Mouse (Mus musculus): ENCODE measurements around the gene Tnik. TPM values are rescaled to one million over a fixed set of nuclear protein-coding genes. Genes with fewer than 3 reads are reported as not detected.

Gene Tnik
- polyA plus RNA-seq, 1 experiment from 2014 or later: 20.7 TPM

GRCm38 (mm10) chr3:28562612-28563332 is 299.8 kb downstream of the Tnik start:
- peak; percentile 91 for TF ChIP-seq CTCF (IDR thresholded peaks at IDR 0.05)
- ChIA-PET POLR2A (interaction anchor here (0.7 to 0.9 kb wide), 2 partner anchors 145 to 383 kb away, joined by 3 to 4 read pairs; no protein-coding TSS in a partner anchor), CTCF (interaction anchor here (0.7 to 3.6 kb wide), 8 partner anchors 9 to 188 kb away, joined by 3 to 20 read pairs (median 4); no protein-coding TSS in a partner anchor)
- DNase-seq (ENCODE audit: low read depth, low spot score) (no peak), ATAC-seq (peak; percentile 61)
- in situ Hi-C loops (cut with MboI; ENCODE audit: low pct_unique_long_range_greater_than_20kb): loop anchor here (5.0 to 25.0 kb wide), 2 partner anchors 180 to 400 kb away; no protein-coding TSS in a partner anchor
- no peaks in the 10 kb centered on the region for H3K27me3 ChIP-seq

GRCm38 (mm10) chr3:28564370-28565357 is 301.6 kb downstream of the Tnik start:
- ATAC-seq: no peak
- POLR2A ChIA-PET: no interaction called here
- no peak for DNase-seq (ENCODE audit: low read depth, low spot score)

GRCm38 (mm10) chr3:28577301-28577700 is 314.3 kb downstream of the Tnik start:
- in situ Hi-C loops (cut with MboI; ENCODE audit: low pct_unique_long_range_greater_than_20kb): no loop called here
- CTCF ChIA-PET: interaction anchor here (1.0 to 1.9 kb wide), 3 partner anchors 12 to 169 kb away, joined by 3 to 7 read pairs (median 4); no protein-coding TSS in a partner anchor
- POLR2A ChIA-PET: interaction anchor here (0.6 kb wide), 1 partner anchor 16 kb away, joined by 4 read pairs; no protein-coding TSS in a partner anchor
- no peaks in the 10 kb centered on the region for H3K27me3 ChIP-seq
- TF ChIP-seq CTCF (IDR thresholded peaks at IDR 0.05): no peak
- ATAC-seq: no peak
- DNase-seq (ENCODE audit: low read depth, low spot score): no peak

More at GRCm38 (mm10) chr3:28564370-28565357, 301.6 kb downstream of the Tnik start:
- in situ Hi-C loops (cut with MboI; ENCODE audit: low pct_unique_long_range_greater_than_20kb): loop anchor here (5.0 to 25.0 kb wide), 2 partner anchors 178 to 398 kb away; no protein-coding TSS in a partner anchor
- no peaks in the 10 kb centered on the region for H3K27me3 ChIP-seq
- TF ChIP-seq CTCF (IDR thresholded peaks at IDR 0.05): peak; percentile 51
- CTCF ChIA-PET: interaction anchor here (0.8 to 3.6 kb wide), 8 partner anchors 12 to 398 kb away, joined by 3 to 20 read pairs (median 5); no protein-coding TSS in a partner anchor

DNA sequence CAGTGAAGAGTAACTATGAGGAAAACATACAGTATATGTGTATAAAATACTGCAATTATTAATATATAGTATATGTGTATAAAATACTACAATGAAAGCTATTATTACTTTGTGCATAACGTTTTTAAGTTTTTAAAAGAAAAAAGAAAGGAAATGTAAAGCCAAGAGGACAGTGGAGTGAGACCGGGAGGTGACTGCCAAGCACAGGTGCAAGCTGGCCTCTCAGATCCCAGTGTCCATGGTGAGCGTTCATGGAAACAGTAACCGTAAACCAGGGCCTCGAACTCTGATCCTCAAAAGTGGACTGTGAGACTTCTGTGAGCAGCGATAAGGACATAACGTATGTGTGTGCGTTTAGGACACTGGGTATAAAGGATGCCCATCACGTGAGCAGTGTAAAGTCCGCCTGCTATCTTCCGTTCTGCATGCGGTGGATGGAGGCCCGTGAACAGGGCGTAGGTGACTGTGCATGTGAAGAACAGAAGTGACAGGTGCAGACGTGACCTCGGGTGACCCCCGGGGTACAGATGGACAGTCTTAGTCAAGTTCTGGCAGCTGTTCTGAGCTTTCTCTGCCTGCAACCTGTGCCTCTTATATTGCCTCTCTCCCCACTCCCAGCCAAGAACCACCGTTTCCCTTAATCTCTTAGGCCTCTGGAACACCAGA is 316.1 kb downstream of the Tnik start:
- DNase-seq (ENCODE audit: low read depth, low spot score) (no peak), ATAC-seq (no peak)
- in situ Hi-C loops (cut with MboI; ENCODE audit: low pct_unique_long_range_greater_than_20kb): no loop called here
- no peak for TF ChIP-seq CTCF (IDR thresholded peaks at IDR 0.05)
- CTCF ChIA-PET: no interaction called here
- H3K27me3 ChIP-seq: no peaks in the 10 kb centered on the region
- POLR2A ChIA-PET: no interaction called here

GRCm38 (mm10) chr3:28585750-28586465 is 322.9 kb downstream of the Tnik start:
- ChIA-PET CTCF (interaction anchor here (0.7 to 1.8 kb wide), 5 partner anchors 13 to 420 kb away, joined by 3 to 6 read pairs (median 4); no protein-coding TSS in a partner anchor), POLR2A (interaction anchor here (1.0 to 1.1 kb wide), 2 partner anchors 15 to 30 kb away, joined by 3 read pairs; no protein-coding TSS in a partner anchor)

GRCm38 (mm10) chr3:28587808-28588207 is 324.8 kb downstream of the Tnik start:
- ATAC-seq (peak; percentile 79), DNase-seq (ENCODE audit: low read depth, low spot score) (peak; percentile 47)
- H3K27me3 ChIP-seq: no peaks in the 10 kb centered on the region
- no peak for TF ChIP-seq CTCF (IDR thresholded peaks at IDR 0.05)
- in situ Hi-C loops (cut with MboI; ENCODE audit: low pct_unique_long_range_greater_than_20kb): no loop called here
- CTCF ChIA-PET: interaction anchor here (1.1 kb wide), 1 partner anchor 35 kb away, joined by 3 read pairs; no protein-coding TSS in a partner anchor
- POLR2A ChIA-PET: no interaction called here

More at GRCm38 (mm10) chr3:28585750-28586465, 322.9 kb downstream of the Tnik start:
- H3K27me3 ChIP-seq: no peaks in the 10 kb centered on the region
- ATAC-seq (no peak), DNase-seq (ENCODE audit: low read depth, low spot score) (no peak)
- in situ Hi-C loops (cut with MboI; ENCODE audit: low pct_unique_long_range_greater_than_20kb): no loop called here
- no peak for TF ChIP-seq CTCF (IDR thresholded peaks at IDR 0.05)

GRCm38 (mm10) chr3:28591345-28591744 is 328.3 kb downstream of the Tnik start:
- peak; percentile 63 for ATAC-seq
- H3K27me3 ChIP-seq: no peaks in the 10 kb centered on the region
- POLR2A ChIA-PET: interaction anchor here (0.7 kb wide), 1 partner anchor 9 kb away, joined by 4 read pairs; no protein-coding TSS in a partner anchor
- no peak for TF ChIP-seq CTCF (IDR thresholded peaks at IDR 0.05)
- CTCF ChIA-PET: interaction anchor here (0.7 kb wide), 1 partner anchor 8 kb away, joined by 3 read pairs; no protein-coding TSS in a partner anchor
- DNase-seq (ENCODE audit: low read depth, low spot score): peak; percentile 98
- in situ Hi-C loops (cut with MboI; ENCODE audit: low pct_unique_long_range_greater_than_20kb): no loop called here

DNA sequence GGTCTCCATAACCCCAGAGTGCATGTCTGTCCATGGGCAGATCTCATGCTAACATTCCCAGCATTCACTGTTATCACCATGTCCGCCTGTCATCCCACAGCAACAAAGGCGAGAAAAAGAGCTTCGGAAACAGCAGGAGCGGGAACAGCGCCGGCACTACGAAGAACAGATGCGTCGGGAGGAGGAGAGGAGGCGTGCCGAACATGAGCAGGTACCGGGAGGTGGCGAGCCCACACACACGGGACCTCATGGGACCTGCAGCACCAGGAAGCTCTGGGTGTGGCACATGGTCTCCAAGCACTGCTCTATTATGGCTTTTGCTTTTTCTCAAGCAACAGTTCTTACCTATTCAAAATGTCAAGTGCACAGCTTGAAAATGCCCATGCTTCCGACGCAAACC is 330.9 kb downstream of the Tnik start:
- POLR2A ChIA-PET: no interaction called here
- ATAC-seq (no peak), DNase-seq (ENCODE audit: low read depth, low spot score) (no peak)
- TF ChIP-seq CTCF (IDR thresholded peaks at IDR 0.05): no peak
- H3K27me3 ChIP-seq: no peaks in the 10 kb centered on the region
- CTCF ChIA-PET: interaction anchor here (1.2 kb wide), 1 partner anchor 21 kb away, joined by 3 read pairs; no protein-coding TSS in a partner anchor
- in situ Hi-C loops (cut with MboI; ENCODE audit: low pct_unique_long_range_greater_than_20kb): no loop called here

GRCm38 (mm10) chr3:28599476-28599875 is 336.5 kb downstream of the Tnik start:
- ATAC-seq: no peak
- ChIA-PET CTCF (interaction anchor here (0.9 to 2.1 kb wide), 3 partner anchors 8 to 47 kb away, joined by 3 to 6 read pairs (median 3); no protein-coding TSS in a partner anchor), POLR2A (no interaction called here)
- H3K27me3 ChIP-seq: no peaks in the 10 kb centered on the region
- DNase-seq (ENCODE audit: low read depth, low spot score): no peak
- in situ Hi-C loops (cut with MboI; ENCODE audit: low pct_unique_long_range_greater_than_20kb): no loop called here
- TF ChIP-seq CTCF (IDR thresholded peaks at IDR 0.05): no peak
